In genomic region chr5:23755591-23755990, GRCm38 (mm10) we compare ENCODE assay signal across 16 mouse cellular contexts.
"Had no signal": no experiment of that assay in that cellular context is flagged by ENCODE, and none has a peak within 500 bp of the region (broad histone marks: within the 10 kb centered on the region; RNA-seq: fewer than 3 reads in every experiment).

No protein-coding gene starts in this region.

- DNase-seq: lung, adult 18-20 months; lung, embryonic 14.5 days; lung, postnatal 10 days; lung, postnatal 4 days; midbrain, embryonic 14.5 days; right cerebral cortex, postnatal 14 days; thymus, adult 2 months; thymus, postnatal 14 days; thymus, postnatal 36 days had no signal

- H3K9ac ChIP-seq: lung, embryonic 14.5 days; midbrain, embryonic 12.5 days; neural tube, embryonic 13.5 days; stomach, embryonic 15.5 days had no signal

- H3K4me1 ChIP-seq: midbrain, embryonic 10.5 days; midbrain, embryonic 12.5 days; neural tube, embryonic 13.5 days; stomach, embryonic 15.5 days had no signal

- H3K9me3 ChIP-seq: midbrain, embryonic 10.5 days; neural tube, embryonic 13.5 days; stomach, embryonic 15.5 days had no signal

- H3K4me2 ChIP-seq: lung, embryonic 14.5 days; midbrain, embryonic 12.5 days; neural tube, embryonic 13.5 days; stomach, embryonic 15.5 days had no signal

- H3K4me3 ChIP-seq: midbrain, embryonic 10.5 days; midbrain, embryonic 12.5 days; myocyte; neural tube, embryonic 13.5 days; stomach, embryonic 15.5 days had no signal

- H3K27me3 ChIP-seq: midbrain, embryonic 12.5 days; neural tube, embryonic 13.5 days; stomach, embryonic 15.5 days had no signal

- H3K27ac ChIP-seq: midbrain, embryonic 10.5 days; midbrain, embryonic 12.5 days; neural tube, embryonic 13.5 days; stomach, embryonic 15.5 days; stomach, postnatal 0 days had no signal

- ATAC-seq: midbrain, embryonic 16.5 days had no signal
